Mouse (Mus musculus): ENCODE measurements around the gene Gpr153. TPM values are rescaled to one million over a fixed set of nuclear protein-coding genes. Genes with fewer than 3 reads are reported as not detected.

Gpr153 gene
- polyA plus RNA-seq, 1 experiment from 2014 or later = 21.9 TPM

- H3K27ac ChIP-seq = no peak overlapping the region; the same call in 1 of the 2 replicates
Observed at GRCm38 (mm10) chr4:152267748-152268369, 6.2 kb upstream of the Gpr153 start.

GRCm38 (mm10) chr4:152269967-152270366, 4.1 kb upstream of the Gpr153 start:
- no peaks in the 10 kb centered on the region for H3K9me3 ChIP-seq
- no peaks in the 10 kb centered on the region for H3K27me3 ChIP-seq
- H3K4me1 ChIP-seq = peaks cover 62% of the 10 kb centered on the region
- H3K27ac ChIP-seq = no peak overlapping the region
- H3K4me2 ChIP-seq = no peak overlapping the region
- no peak overlapping the region for H3K4me3 ChIP-seq
- 79% methylated on average over 13 of the region's 13 CpGs for WGBS
- no peak for ATAC-seq (ENCODE audit: insufficient number of reproducible peaks, low FRiP score, low TSS enrichment, low read depth)
- no peaks in the 10 kb centered on the region for H3K36me3 ChIP-seq
- no peak overlapping the region for H3K9ac ChIP-seq

More at GRCm38 (mm10) chr4:152267748-152268369, 6.2 kb upstream of the Gpr153 start:
- Histone ChIP-seq H3K9ac (no peak overlapping the region), H3K27me3 (no peaks in the 10 kb centered on the region), H3K36me3 (no peaks in the 10 kb centered on the region; the same call in 1 of the 2 replicates), H3K4me1 (peaks cover 60% of the 10 kb centered on the region), H3K9me3 (no peaks in the 10 kb centered on the region), H3K4me2 (no peak overlapping the region), H3K4me3 (no peak overlapping the region)
- 67% methylated on average over 13 of the region's 13 CpGs for WGBS
- no peak for ATAC-seq (ENCODE audit: insufficient number of reproducible peaks, low FRiP score, low TSS enrichment, low read depth)

- Histone ChIP-seq H3K27ac (no peak overlapping the region), H3K36me3 (no peaks in the 10 kb centered on the region), H3K4me3 (no peak overlapping the region), H3K9ac (no peak overlapping the region), H3K4me2 (no peak overlapping the region), H3K4me1 (peaks cover 65% of the 10 kb centered on the region), H3K27me3 (peaks cover 3% of the 10 kb centered on the region; the same call in 1 of the 2 replicates), H3K9me3 (no peaks in the 10 kb centered on the region)
- 72% methylated on average over 9 of the region's 9 CpGs for WGBS
- no peak for ATAC-seq (ENCODE audit: insufficient number of reproducible peaks, low FRiP score, low TSS enrichment, low read depth)
Observed at GRCm38 (mm10) chr4:152270599-152270998, 3.4 kb upstream of the Gpr153 start.

- Histone ChIP-seq H3K9me3 (no peaks in the 10 kb centered on the region), H3K4me3 (no peak overlapping the region), H3K36me3 (no peaks in the 10 kb centered on the region), H3K4me2 (no peak overlapping the region), H3K4me1 (peaks cover 63% of the 10 kb centered on the region), H3K27me3 (peaks cover 5% of the 10 kb centered on the region; the same call in 1 of the 2 replicates), H3K27ac (peak overlapping the region; percentile 88), H3K9ac (no peak overlapping the region)
- 85% methylated on average over 11 of the region's 11 CpGs for WGBS
- ATAC-seq (ENCODE audit: insufficient number of reproducible peaks, low FRiP score, low TSS enrichment, low read depth) = no peak
Observed at GRCm38 (mm10) chr4:152271334-152271733, 2.7 kb upstream of the Gpr153 start.

GRCm38 (mm10) chr4:152272006-152272405, 2.0 kb upstream of the Gpr153 start:
- no peak overlapping the region for H3K9ac ChIP-seq
- H3K4me2 ChIP-seq = no peak overlapping the region
- ATAC-seq (ENCODE audit: insufficient number of reproducible peaks, low FRiP score, low TSS enrichment, low read depth) = peak; percentile 26; the same call in 1 of the 2 replicates
- H3K27ac ChIP-seq = peak overlapping the region; percentile 88
- H3K27me3 ChIP-seq = peaks cover 9% of the 10 kb centered on the region; the same call in 1 of the 2 replicates
- no peaks in the 10 kb centered on the region for H3K9me3 ChIP-seq
- H3K4me3 ChIP-seq = no peak overlapping the region
- peaks cover 66% of the 10 kb centered on the region for H3K4me1 ChIP-seq
- no peaks in the 10 kb centered on the region for H3K36me3 ChIP-seq
- WGBS = 39% methylated on average over 7 of the region's 7 CpGs

- peak overlapping the region; percentile 88 for H3K27ac ChIP-seq
- no peak overlapping the region for H3K4me2 ChIP-seq
- no peak overlapping the region for H3K4me3 ChIP-seq
- ATAC-seq (ENCODE audit: insufficient number of reproducible peaks, low FRiP score, low TSS enrichment, low read depth) = no peak
- no peak overlapping the region for H3K9ac ChIP-seq
- no peaks in the 10 kb centered on the region for H3K36me3 ChIP-seq
- peaks cover 63% of the 10 kb centered on the region for H3K4me1 ChIP-seq
- 14% methylated on average over 9 of the region's 9 CpGs for WGBS
- no peaks in the 10 kb centered on the region for H3K9me3 ChIP-seq
- peaks cover 9% of the 10 kb centered on the region; the same call in 1 of the 2 replicates for H3K27me3 ChIP-seq
Observed at GRCm38 (mm10) chr4:152272449-152273049, 1.5 kb upstream of the Gpr153 start.

GRCm38 (mm10) chr4:152273191-152273590, 841 bp upstream of the Gpr153 start:
- Histone ChIP-seq H3K9me3 (no peaks in the 10 kb centered on the region), H3K4me3 (peak overlapping the region; percentile 76), H3K9ac (no peak overlapping the region), H3K4me2 (peak overlapping the region; percentile 91), H3K36me3 (no peaks in the 10 kb centered on the region), H3K27ac (peak overlapping the region; percentile 88), H3K27me3 (peaks cover 9% of the 10 kb centered on the region; the same call in 1 of the 2 replicates), H3K4me1 (peaks cover 58% of the 10 kb centered on the region)
- 42% methylated on average over 3 of the region's 3 CpGs for WGBS
- ATAC-seq (ENCODE audit: insufficient number of reproducible peaks, low FRiP score, low TSS enrichment, low read depth) = no peak

- Histone ChIP-seq H3K36me3 (peaks cover 8% of the 10 kb centered on the region), H3K4me3 (peak overlapping the region; percentile 76), H3K27me3 (peaks cover 16% of the 10 kb centered on the region), H3K27ac (peak overlapping the region; percentile 88), H3K4me1 (peaks cover 58% of the 10 kb centered on the region), H3K9me3 (no peaks in the 10 kb centered on the region), H3K9ac (peak overlapping the region; percentile 87), H3K4me2 (peak overlapping the region; percentile 91)
- WGBS = 3% methylated on average over 20 of the region's 20 CpGs
- no peak for ATAC-seq (ENCODE audit: insufficient number of reproducible peaks, low FRiP score, low TSS enrichment, low read depth)
Observed at GRCm38 (mm10) chr4:152274681-152275131, 674 bp downstream of the Gpr153 start.

- peaks cover 27% of the 10 kb centered on the region for H3K36me3 ChIP-seq
- H3K27ac ChIP-seq = no peak overlapping the region
- H3K4me1 ChIP-seq = peaks cover 49% of the 10 kb centered on the region
- WGBS = 49% methylated on average over 10 of the region's 10 CpGs
- no peak for ATAC-seq (ENCODE audit: insufficient number of reproducible peaks, low FRiP score, low TSS enrichment, low read depth)
- H3K9me3 ChIP-seq = no peaks in the 10 kb centered on the region
- no peak overlapping the region for H3K4me3 ChIP-seq
- H3K4me2 ChIP-seq = no peak overlapping the region
- peaks cover 35% of the 10 kb centered on the region for H3K27me3 ChIP-seq
- no peak overlapping the region for H3K9ac ChIP-seq
Observed at GRCm38 (mm10) chr4:152276389-152277347, 2.6 kb downstream of the Gpr153 start.

- no peak for ATAC-seq (ENCODE audit: insufficient number of reproducible peaks, low FRiP score, low TSS enrichment, low read depth)
Observed at GRCm38 (mm10) chr4:152277916-152278315, 3.9 kb downstream of the Gpr153 start.

GRCm38 (mm10) chr4:152278986-152279385, 5.0 kb downstream of the Gpr153 start:
- Histone ChIP-seq H3K4me2 (no peak overlapping the region), H3K4me3 (no peak overlapping the region), H3K27me3 (peaks cover 58% of the 10 kb centered on the region), H3K4me1 (peaks cover 42% of the 10 kb centered on the region), H3K9ac (no peak overlapping the region), H3K36me3 (peaks cover 36% of the 10 kb centered on the region), H3K9me3 (no peaks in the 10 kb centered on the region), H3K27ac (no peak overlapping the region)
- ATAC-seq (ENCODE audit: insufficient number of reproducible peaks, low FRiP score, low TSS enrichment, low read depth) = no peak
- WGBS = 88% methylated on average over 23 of the region's 23 CpGs

More at GRCm38 (mm10) chr4:152277916-152278315, 3.9 kb downstream of the Gpr153 start:
- Histone ChIP-seq H3K4me1 (peaks cover 45% of the 10 kb centered on the region), H3K27ac (no peak overlapping the region), H3K9me3 (no peaks in the 10 kb centered on the region), H3K9ac (no peak overlapping the region), H3K4me2 (no peak overlapping the region), H3K36me3 (peaks cover 32% of the 10 kb centered on the region), H3K4me3 (no peak overlapping the region), H3K27me3 (peaks cover 48% of the 10 kb centered on the region)
- WGBS = 58% methylated on average over 2 of the region's 2 CpGs

Measured in limb, embryonic 15.5 days (tissue).